Mouse (Mus musculus): ENCODE measurements around the gene Pfas.

- TF ChIP-seq EP300 (IDR thresholded peaks at IDR 0.05; ENCODE audit: insufficient read depth, low read depth, low read length) (no peak), CTCF (IDR thresholded peaks at IDR 0.05; ENCODE audit: low read depth, low read length) (no peak)
These were observed 61.3 kb downstream of the Pfas start for GRCm38 (mm10) chr11:68946806-68947440.
